Mouse (Mus musculus) liver, postnatal 0 days (tissue): ENCODE measurements around the gene Zscan2. TPM values are rescaled to one million over a fixed set of nuclear protein-coding genes. Genes with fewer than 3 reads are reported as not detected.

Source experiments
- ATAC-seq: fragments of 200-750 bp; cut with Nextera tagmentation; 2 replicates; pipeline ENCODE4 v1.8.0; 2017; ENCODE audit warnings: mild to moderate bottlenecking, moderate library complexity
- DNase-seq: peaks from one replicate; pipeline ENCODE4 v3.0.0-alpha.2; 2016
- H3K27ac ChIP-seq: fragments of 300-500 bp; sonication (generic); 2 replicates; pipeline ENCODE4 v1.5.1; 2014; ENCODE audit warnings: antibody characterized with exemption, moderate library complexity, mild to moderate bottlenecking, low read depth
- H3K27me3 ChIP-seq: fragments of 300-500 bp; sonication (generic); 2 replicates; pipeline ENCODE4 v1.6.1; 2014; ENCODE audit warnings: low read length, control low read depth, mixed read lengths; ENCODE audit not compliant: insufficient read depth
- H3K36me3 ChIP-seq: fragments of 300-500 bp; sonication (generic); replicated peaks from 2 replicates; pipeline ENCODE4 v1.6.1; 2014; ENCODE audit warnings: mild to moderate bottlenecking, control low read depth, low read length, moderate library complexity, mixed read lengths; ENCODE audit not compliant: insufficient read depth
- H3K4me1 ChIP-seq: fragments of 300-500 bp; sonication (generic); 2 replicates; pipeline ENCODE4 v1.6.1; 2014; ENCODE audit warnings: antibody characterized with exemption, mild to moderate bottlenecking, control low read depth; ENCODE audit not compliant: insufficient read depth
- H3K4me2 ChIP-seq: fragments of 300-500 bp; sonication (generic); 2 replicates; pipeline ENCODE4 v1.6.1; 2014; ENCODE audit warnings: low read depth, mild to moderate bottlenecking, low read length, moderate library complexity, mixed read lengths
- H3K4me3 ChIP-seq: fragments of 300-500 bp; sonication (generic); 2 replicates; pipeline ENCODE4 v1.5.1; 2014; ENCODE audit warnings: low read depth, low read length
- H3K9ac ChIP-seq: fragments of 300-500 bp; sonication (generic); replicated peaks from 2 replicates; pipeline ENCODE4 v1.6.1; 2014; ENCODE audit warnings: mild to moderate bottlenecking, moderate library complexity
- H3K9me3 ChIP-seq: fragments of 300-500 bp; sonication (generic); 2 replicates; pipeline ENCODE4 v1.6.1; 2016; ENCODE audit warnings: mild to moderate bottlenecking, control low read depth, low read length, mixed read lengths
- CTCF ChIP-seq: sonication (generic); IDR thresholded peaks from 2 replicates; pipeline ENCODE4 v1.5.1; 2016; ENCODE audit warnings: antibody characterized with exemption, low read depth
- EP300 ChIP-seq: IDR thresholded peaks from 2 replicates; pipeline ENCODE4 v1.6.1; 2016; ENCODE audit warnings: antibody characterized with exemption, low read depth, mild to moderate bottlenecking
- WGBS: fragments of 180-500 bp; shearing (Covaris S2); extraction: QIAGEN DNeasy Blood & Tissue Kit; methylation state at CpG from one replicate; pipeline ENCODE4 v1.1.7; 2014; ENCODE audit not compliant: insufficient replicate concordance; 5-methylcytosine and 5-hydroxymethylcytosine counted together
- polyA plus RNA-seq: library from polyadenylated mRNA; unstranded; fragments of >200 nt; fragmentation: Nextera tagmentation; extraction: Ambion mirVana; gene quantifications from 2 replicates; pipeline ENCODE4 v1.2.1, GENCODE M21; 2015

Gene Zscan2
- polyA plus RNA-seq, 1 experiment from 2014 or later = 0.47 TPM

- no peak for ATAC-seq
These were observed 3.5 kb upstream of the Zscan2 start for GRCm38 (mm10) chr7:80857181-80857580.

GRCm38 (mm10) chr7:80860227-80860626 lies 493 bp upstream of the Zscan2 start:
- H3K4me2 ChIP-seq = peak overlapping the region; percentile 78
- DNase-seq = peak; percentile 66
- 0 out of 2 replicates have a peak overlapping the region, but pooled peaks have one; percentile 77 for H3K9ac ChIP-seq
- H3K4me1 ChIP-seq = peaks cover 19% of the 10 kb centered on the region
- WGBS = under 1% methylated on average over 13 of the region's 13 CpGs
- ATAC-seq = peak; percentile 10; the same call in 1 of the 2 replicates
- H3K27me3 ChIP-seq = no peaks in the 10 kb centered on the region
- no peaks in the 10 kb centered on the region for H3K9me3 ChIP-seq
- H3K36me3 ChIP-seq = no peaks in the 10 kb centered on the region
- peak overlapping the region; percentile 81 for H3K4me3 ChIP-seq
- H3K27ac ChIP-seq = no peak overlapping the region
- no peak for TF ChIP-seq EP300
- TF ChIP-seq CTCF = no peak

More at GRCm38 (mm10) chr7:80857181-80857580, 3.5 kb upstream of the Zscan2 start:
- DNase-seq = peak; percentile 81
- Histone ChIP-seq H3K9me3 (no peaks in the 10 kb centered on the region), H3K27ac (no peak overlapping the region), H3K4me2 (no peak overlapping the region), H3K4me3 (no peak overlapping the region), H3K36me3 (no peaks in the 10 kb centered on the region), H3K4me1 (peaks cover 10% of the 10 kb centered on the region), H3K27me3 (no peaks in the 10 kb centered on the region), H3K9ac (no peak overlapping the region)
- TF ChIP-seq CTCF (peak; percentile 92), EP300 (no peak)
- WGBS = 13% methylated on average over 6 of the region's 6 CpGs

- Histone ChIP-seq H3K9me3 (no peaks in the 10 kb centered on the region), H3K4me2 (no peak overlapping the region), H3K36me3 (no peaks in the 10 kb centered on the region), H3K4me1 (peaks cover 31% of the 10 kb centered on the region), H3K9ac (no peak overlapping the region), H3K27ac (no peak overlapping the region), H3K4me3 (no peak overlapping the region), H3K27me3 (no peaks in the 10 kb centered on the region)
- WGBS = 69% methylated on average over 2 of the region's 2 CpGs
- peak; percentile 33 for DNase-seq
- TF ChIP-seq EP300 (no peak), CTCF (no peak)
- no peak for ATAC-seq
These were observed 1.8 kb downstream of the Zscan2 start for GRCm38 (mm10) chr7:80862475-80862874.

- DNase-seq (no peak), ATAC-seq (no peak)
- Histone ChIP-seq H3K4me1 (peaks cover 31% of the 10 kb centered on the region), H3K27ac (peak overlapping the region; percentile 77), H3K4me3 (no peak overlapping the region), H3K4me2 (no peak overlapping the region), H3K9ac (no peak overlapping the region), H3K36me3 (peaks cover 3% of the 10 kb centered on the region; the same call in 1 of the 2 replicates), H3K27me3 (no peaks in the 10 kb centered on the region), H3K9me3 (no peaks in the 10 kb centered on the region)
- 66% methylated on average over 5 of the region's 5 CpGs for WGBS
- no peak for TF ChIP-seq CTCF
- TF ChIP-seq EP300 = no peak
These were observed 2.8 kb downstream of the Zscan2 start for GRCm38 (mm10) chr7:80863520-80863919.

GRCm38 (mm10) chr7:80864151-80864550 lies 3.4 kb downstream of the Zscan2 start:
- Histone ChIP-seq H3K4me3 (no peak overlapping the region), H3K36me3 (peaks cover 6% of the 10 kb centered on the region), H3K9me3 (no peaks in the 10 kb centered on the region), H3K27ac (peak overlapping the region; percentile 77), H3K4me1 (peaks cover 31% of the 10 kb centered on the region), H3K4me2 (no peak overlapping the region), H3K27me3 (no peaks in the 10 kb centered on the region), H3K9ac (no peak overlapping the region)
- WGBS = 45% methylated on average over 1 of the region's 1 CpGs
- no peak for ATAC-seq
- TF ChIP-seq CTCF (no peak), EP300 (no peak)
- DNase-seq = no peak

GRCm38 (mm10) chr7:80864831-80865230 lies 4.1 kb downstream of the Zscan2 start:
- no peak overlapping the region for H3K4me3 ChIP-seq
- no peak overlapping the region for H3K9ac ChIP-seq
- H3K27me3 ChIP-seq = no peaks in the 10 kb centered on the region
- H3K4me2 ChIP-seq = peak overlapping the region; percentile 4; the same call in 1 of the 2 replicates
- DNase-seq (peak; percentile 57), ATAC-seq (0 out of 2 replicates have a peak, but pooled peaks have one; percentile 5)
- H3K9me3 ChIP-seq = no peaks in the 10 kb centered on the region
- peaks cover 31% of the 10 kb centered on the region for H3K4me1 ChIP-seq
- TF ChIP-seq CTCF (no peak), EP300 (no peak)
- H3K36me3 ChIP-seq = peaks cover 6% of the 10 kb centered on the region
- H3K27ac ChIP-seq = peak overlapping the region; percentile 77
- 35% methylated on average over 8 of the region's 8 CpGs for WGBS

- Histone ChIP-seq H3K27me3 (no peaks in the 10 kb centered on the region), H3K36me3 (peaks cover 6% of the 10 kb centered on the region), H3K4me2 (peak overlapping the region; percentile 4; the same call in 1 of the 2 replicates), H3K27ac (peak overlapping the region; percentile 77), H3K9ac (no peak overlapping the region), H3K9me3 (no peaks in the 10 kb centered on the region), H3K4me3 (no peak overlapping the region), H3K4me1 (peaks cover 28% of the 10 kb centered on the region)
- DNase-seq (no peak), ATAC-seq (no peak)
- 58% methylated on average over 7 of the region's 7 CpGs for WGBS
- no peak for TF ChIP-seq EP300
- no peak for TF ChIP-seq CTCF
These were observed 4.8 kb downstream of the Zscan2 start for GRCm38 (mm10) chr7:80865521-80865920.
